Mouse (Mus musculus) ovary, postnatal 14 days (tissue): ENCODE measurements around the gene Rbx1.
A peak's percentile ranks its signal among the peaks of the same experiment; 100 is the strongest.

Experiments used
- DNase-seq: peaks from one replicate; pipeline ENCODE4 v3.0.0; 2022; ENCODE audit warnings: low spot score

The Rbx1 gene

GRCm38 (mm10) chr15:81485483-81485882 is 19.4 kb downstream of the Rbx1 start:
- no peak for DNase-seq

GRCm38 (mm10) chr15:81503466-81503865 is 37.4 kb downstream of the Rbx1 start:
- no peak for DNase-seq

GRCm38 (mm10) chr15:81503995-81504394 is 37.9 kb downstream of the Rbx1 start:
- DNase-seq: no peak

GRCm38 (mm10) chr15:81507201-81507600 is 41.1 kb downstream of the Rbx1 start:
- no peak for DNase-seq

- DNase-seq: no peak
These were observed 44.5 kb downstream of the Rbx1 start for GRCm38 (mm10) chr15:81510621-81511020.

GRCm38 (mm10) chr15:81511601-81512261 is 45.6 kb downstream of the Rbx1 start:
- peak; percentile 68 for DNase-seq

- DNase-seq: peak; percentile 71
These were observed 48.2 kb downstream of the Rbx1 start for GRCm38 (mm10) chr15:81514111-81514971.

GRCm38 (mm10) chr15:81515221-81515620 is 49.1 kb downstream of the Rbx1 start:
- DNase-seq: no peak

- no peak for DNase-seq
These were observed 51.9 kb downstream of the Rbx1 start for GRCm38 (mm10) chr15:81518031-81518430.

GRCm38 (mm10) chr15:81518761-81519160 is 52.7 kb downstream of the Rbx1 start:
- no peak for DNase-seq

- DNase-seq: peak; percentile 59
These were observed 56.1 kb downstream of the Rbx1 start for GRCm38 (mm10) chr15:81522036-81522751.

GRCm38 (mm10) chr15:81522761-81523168 is 56.7 kb downstream of the Rbx1 start:
- DNase-seq: no peak

GRCm38 (mm10) chr15:81523169-81523871 is 57.2 kb downstream of the Rbx1 start:
- DNase-seq: peak; percentile 97

- no peak for DNase-seq
These were observed 57.8 kb downstream of the Rbx1 start for GRCm38 (mm10) chr15:81523901-81524300.
